Mouse (Mus musculus): ENCODE results near the gene BC035947. TPM values are rescaled to one million over a fixed set of nuclear protein-coding genes. Genes with fewer than 3 reads are reported as not detected.

BC035947 gene
- total and polyA plus RNA-seq, 3 experiments, result not detected

GRCm38 (mm10) chr1:78518907-78519306 lies 6.9 kb upstream of the BC035947 start:
- dilution Hi-C loops (cut with MboI; ENCODE audit: extremely low pct_ligation_motif_present, extremely low pct_unique_long_range_greater_than_20kb, low sequenced_read_pairs), result no loop called here
- TF ChIP-seq ZNF384 (IDR thresholded peaks at IDR 0.05; ENCODE audit: low read depth, low read length) (no peak), ZC3H11A (IDR thresholded peaks at IDR 0.05; ENCODE audit: low read depth, low read length) (no peak), MAZ (IDR thresholded peaks at IDR 0.05; ENCODE audit: low read depth, low read length) (no peak), E2F4 (IDR thresholded peaks at IDR 0.05; ENCODE audit: insufficient replicate concordance, low read depth, low read length) (no peak), ZMIZ1 (IDR thresholded peaks at IDR 0.05; ENCODE audit: low read depth, low read length) (no peak), USF1 (IDR thresholded peaks at IDR 0.05; ENCODE audit: low read depth, low read length) (no peak), HCFC1 (IDR thresholded peaks at IDR 0.05; ENCODE audit: low read depth, low read length) (no peak), POLR2AphosphoS2 (IDR thresholded peaks at IDR 0.05; ENCODE audit: low read depth, low read length) (no peak), NELFE (IDR thresholded peaks at IDR 0.05; ENCODE audit: low read depth, low read length) (no peak), NRF1 (IDR thresholded peaks at IDR 0.05; ENCODE audit: low read depth, low read length) (no peak), MYC (IDR thresholded peaks at IDR 0.05; ENCODE audit: low read depth, low read length) (no peak), BHLHE40 (IDR thresholded peaks at IDR 0.05; ENCODE audit: low read depth, low read length) (no peak), MAFK (IDR thresholded peaks at IDR 0.05; ENCODE audit: insufficient replicate concordance, low read length) (no peak), EP300 (IDR thresholded peaks at IDR 0.05; ENCODE audit: low read length) (no peak), JUND (conservative IDR thresholded peaks at IDR 0.05; ENCODE audit: low read depth, low read length) (no peak), CHD2 (IDR thresholded peaks at IDR 0.05; ENCODE audit: low read length) (no peak)
- H3K79me2 ChIP-seq (replicated peaks; ENCODE audit: control insufficient read depth, extremely low read depth, insufficient read depth, poor library complexity, severe bottlenecking), result no peaks in the 10 kb centered on the region
- DNase-seq (ENCODE audit: extremely low read depth), result no peak
- H3K9ac ChIP-seq (ENCODE audit: insufficient read depth, low read depth), result no peak overlapping the region
- H3K4me3 ChIP-seq (replicated peaks in 1 of 3; ENCODE audit: low read depth in 2 of 3, low read length in 2 of 3, poor library complexity in 1 of 3), result no peak overlapping the region
- H3K9me3 ChIP-seq (replicated peaks; ENCODE audit: low read length), result no peaks in the 10 kb centered on the region
- H3K36me3 ChIP-seq (replicated peaks in 1 of 2; ENCODE audit: control insufficient read depth in 1 of 2, insufficient read depth in 1 of 2, low read length in 1 of 2), result no peaks in the 10 kb centered on the region
- H3K27ac ChIP-seq (ENCODE audit: insufficient read depth, low read depth), result no peak overlapping the region
- H3K27me3 ChIP-seq (replicated peaks), result no peaks in the 10 kb centered on the region
- in situ Hi-C loops (cut with MboI; ENCODE audit: low pct_ligation_motif_present, low pct_unique_long_range_greater_than_20kb, low sequenced_read_pairs), result no loop called here
- H3K4me2 ChIP-seq (ENCODE audit: insufficient read depth, low read depth, poor library complexity, severe bottlenecking), result no peak overlapping the region
- H3K4me1 ChIP-seq (ENCODE audit: control insufficient read depth in 1 of 2, insufficient read depth in 2 of 2), result no peaks in the 10 kb centered on the region

- no peak for TF ChIP-seq MAZ (IDR thresholded peaks at IDR 0.05; ENCODE audit: low read depth, low read length)
- TF ChIP-seq KAT2A (IDR thresholded peaks at IDR 0.05; ENCODE audit: insufficient replicate concordance, low read length), result no peak
- no peak for TF ChIP-seq USF1 (IDR thresholded peaks at IDR 0.05; ENCODE audit: low read depth, low read length)
- no peak for TF ChIP-seq MXI1 (IDR thresholded peaks at IDR 0.05; ENCODE audit: low read depth, low read length)
- TF ChIP-seq ELF1 (IDR thresholded peaks at IDR 0.05; ENCODE audit: low read depth, low read length), result no peak
- TF ChIP-seq JUND (conservative IDR thresholded peaks at IDR 0.05; ENCODE audit: low read depth, low read length), result no peak
- no peak for TF ChIP-seq SMC3 (IDR thresholded peaks at IDR 0.05; ENCODE audit: low read depth, low read length)
- TF ChIP-seq RCOR1 (conservative IDR thresholded peaks at IDR 0.05; ENCODE audit: low read depth, low read length), result no peak
- no peak for TF ChIP-seq IRF4 (IDR thresholded peaks at IDR 0.05; ENCODE audit: low read depth, low read length)
- no peak for DNase-seq (ENCODE audit: extremely low read depth)
- Histone ChIP-seq H3K4me2 (ENCODE audit: insufficient read depth, low read depth, poor library complexity, severe bottlenecking) (no peak overlapping the region), H3K27ac (ENCODE audit: insufficient read depth, low read depth) (no peak overlapping the region), H3K27me3 (replicated peaks) (peaks cover 10% of the 10 kb centered on the region), H3K9me3 (replicated peaks; ENCODE audit: low read length) (no peaks in the 10 kb centered on the region), H3K79me2 (replicated peaks; ENCODE audit: control insufficient read depth, extremely low read depth, insufficient read depth, poor library complexity, severe bottlenecking) (no peaks in the 10 kb centered on the region), H3K36me3 (replicated peaks in 1 of 2; ENCODE audit: control insufficient read depth in 1 of 2, insufficient read depth in 1 of 2, low read length in 1 of 2) (no peaks in the 10 kb centered on the region), H3K4me1 (ENCODE audit: control insufficient read depth in 1 of 2, insufficient read depth in 2 of 2) (no peaks in the 10 kb centered on the region), H3K4me3 (replicated peaks in 1 of 3; ENCODE audit: low read depth in 2 of 3, low read length in 2 of 3, poor library complexity in 1 of 3) (no peak overlapping the region), H3K9ac (ENCODE audit: insufficient read depth, low read depth) (no peak overlapping the region)
- in situ Hi-C loops (cut with MboI; ENCODE audit: low pct_ligation_motif_present, low pct_unique_long_range_greater_than_20kb, low sequenced_read_pairs), result no loop called here
- dilution Hi-C loops (cut with MboI; ENCODE audit: extremely low pct_ligation_motif_present, extremely low pct_unique_long_range_greater_than_20kb, low sequenced_read_pairs), result no loop called here
Measured at GRCm38 (mm10) chr1:78512756-78513155, 798 bp upstream of the BC035947 start.

Measured in CH12.LX (cell line).